Mouse (Mus musculus) heart, embryonic 16.5 days (tissue): ENCODE measurements around the gene Srpk2. TPM values are rescaled to one million over a fixed set of nuclear protein-coding genes. Genes with fewer than 3 reads are reported as not detected.
A peak's percentile ranks its signal among the peaks of the same experiment; 100 is the strongest.

Experiments
- ATAC-seq: fragments of 200-750 bp; cut with Nextera tagmentation; replicated peaks from 2 replicates; pipeline ENCODE4 v1.8.0; 2017; ENCODE audit warnings: moderate number of reproducible peaks; ENCODE audit not compliant: insufficient read depth, low FRiP score; ENCODE audit errors: extremely low read depth
- H3K27ac ChIP-seq: fragments of 300-500 bp; sonication (generic); 2 replicates; pipeline ENCODE4 v1.5.1; 2014; ENCODE audit warnings: mild to moderate bottlenecking, low read length, control low read depth, moderate library complexity
- H3K27me3 ChIP-seq: fragments of 300-500 bp; sonication (generic); 2 replicates; pipeline ENCODE4 v1.6.1; 2014; ENCODE audit warnings: low read length, mixed read lengths; ENCODE audit not compliant: control insufficient read depth, insufficient read depth
- H3K36me3 ChIP-seq: fragments of 300-500 bp; sonication (generic); 2 replicates; pipeline ENCODE4 v1.6.1; 2014; ENCODE audit not compliant: control insufficient read depth, insufficient read depth
- H3K4me1 ChIP-seq: fragments of 300-500 bp; sonication (generic); 2 replicates; pipeline ENCODE4 v1.6.1; 2014; ENCODE audit warnings: low read length, mixed read lengths; ENCODE audit not compliant: control insufficient read depth, insufficient read depth
- H3K4me2 ChIP-seq: fragments of 300-500 bp; sonication (generic); 2 replicates; pipeline ENCODE4 v1.6.1; 2014; ENCODE audit warnings: low read depth, mild to moderate bottlenecking, control low read depth, low read length
- H3K4me3 ChIP-seq: fragments of 300-500 bp; sonication (generic); 2 replicates; pipeline ENCODE4 v1.5.1; 2014; ENCODE audit warnings: mild to moderate bottlenecking, control low read depth, low read length
- H3K9ac ChIP-seq: fragments of 300-500 bp; sonication (generic); 2 replicates; pipeline ENCODE4 v1.6.1; 2014; ENCODE audit warnings: low read length, control low read depth
- H3K9me3 ChIP-seq: fragments of 300-500 bp; sonication (generic); replicated peaks from 2 replicates; pipeline ENCODE4 v1.6.1; 2016; ENCODE audit warnings: low read length; ENCODE audit not compliant: control insufficient read depth
- WGBS: fragments of 180-500 bp; shearing (Covaris S2); extraction: QIAGEN DNeasy Blood & Tissue Kit; methylation state at CpG from one replicate; pipeline ENCODE4 v1.1.7; 2014; 5-methylcytosine and 5-hydroxymethylcytosine counted together
- polyA plus RNA-seq: library from polyadenylated mRNA; unstranded; fragments of >200 nt; fragmentation: Nextera tagmentation; extraction: Ambion mirVana; gene quantifications from 2 replicates; pipeline ENCODE4 v1.2.1, GENCODE M21; 2015

Srpk2 gene
- polyA plus RNA-seq, 1 experiment from 2014 or later = 40.1 TPM

GRCm38 (mm10) chr5:23515038-23515437 is 169.4 kb downstream of the Srpk2 start:
- H3K9me3 ChIP-seq = no peaks in the 10 kb centered on the region
- no peak overlapping the region for H3K27ac ChIP-seq
- H3K4me1 ChIP-seq = peaks cover 23% of the 10 kb centered on the region
- H3K4me2 ChIP-seq = no peak overlapping the region
- peaks cover 26% of the 10 kb centered on the region for H3K36me3 ChIP-seq
- no peak overlapping the region for H3K9ac ChIP-seq
- H3K4me3 ChIP-seq = no peak overlapping the region
- ATAC-seq = no peak
- 89% methylated on average over 10 of the region's 10 CpGs for WGBS
- no peaks in the 10 kb centered on the region for H3K27me3 ChIP-seq

DNA sequence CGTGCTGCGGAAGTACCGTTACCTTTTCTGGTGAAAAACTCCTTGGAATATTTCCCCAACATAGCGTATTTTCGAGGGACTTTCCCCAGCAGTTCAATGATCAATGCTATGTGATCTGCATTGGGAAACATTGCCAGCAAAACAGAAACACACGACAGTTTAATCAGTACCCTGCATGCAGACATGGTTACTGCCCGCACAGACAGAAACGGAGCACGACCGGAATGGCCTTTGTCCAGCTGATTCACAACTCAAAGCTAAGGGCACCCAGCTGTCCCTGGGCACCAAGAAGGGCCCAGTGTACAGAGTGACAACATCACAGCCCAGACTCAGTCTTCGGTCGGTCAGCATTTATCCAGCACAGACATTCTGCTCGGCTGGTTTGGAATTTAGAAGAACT is 170.9 kb downstream of the Srpk2 start:
- Histone ChIP-seq H3K9me3 (no peaks in the 10 kb centered on the region), H3K27me3 (no peaks in the 10 kb centered on the region), H3K4me3 (no peak overlapping the region), H3K27ac (no peak overlapping the region), H3K4me1 (peaks cover 7% of the 10 kb centered on the region), H3K9ac (no peak overlapping the region), H3K4me2 (no peak overlapping the region), H3K36me3 (peaks cover 33% of the 10 kb centered on the region)
- no peak for ATAC-seq
- 90% methylated on average over 13 of the region's 13 CpGs for WGBS

- H3K27ac ChIP-seq = no peak overlapping the region
- H3K9me3 ChIP-seq = no peaks in the 10 kb centered on the region
- no peaks in the 10 kb centered on the region for H3K27me3 ChIP-seq
- no peak overlapping the region for H3K4me2 ChIP-seq
- no peaks in the 10 kb centered on the region; the same call in 1 of the 2 replicates for H3K4me1 ChIP-seq
- H3K9ac ChIP-seq = no peak overlapping the region
- no peak for ATAC-seq
- H3K4me3 ChIP-seq = no peak overlapping the region
- H3K36me3 ChIP-seq = peaks cover 34% of the 10 kb centered on the region
- WGBS = 90% methylated on average over 7 of the region's 7 CpGs
Measured at GRCm38 (mm10) chr5:23512556-23512955, 171.9 kb downstream of the Srpk2 start.

- WGBS = 98% methylated on average over 5 of the region's 5 CpGs
- Histone ChIP-seq H3K4me3 (no peak overlapping the region), H3K4me1 (no peaks in the 10 kb centered on the region), H3K9me3 (no peaks in the 10 kb centered on the region), H3K9ac (no peak overlapping the region), H3K27ac (no peak overlapping the region), H3K27me3 (no peaks in the 10 kb centered on the region), H3K4me2 (no peak overlapping the region), H3K36me3 (peaks cover 35% of the 10 kb centered on the region)
- ATAC-seq = no peak
Measured at GRCm38 (mm10) chr5:23511456-23511855, 173.0 kb downstream of the Srpk2 start.

DNA sequence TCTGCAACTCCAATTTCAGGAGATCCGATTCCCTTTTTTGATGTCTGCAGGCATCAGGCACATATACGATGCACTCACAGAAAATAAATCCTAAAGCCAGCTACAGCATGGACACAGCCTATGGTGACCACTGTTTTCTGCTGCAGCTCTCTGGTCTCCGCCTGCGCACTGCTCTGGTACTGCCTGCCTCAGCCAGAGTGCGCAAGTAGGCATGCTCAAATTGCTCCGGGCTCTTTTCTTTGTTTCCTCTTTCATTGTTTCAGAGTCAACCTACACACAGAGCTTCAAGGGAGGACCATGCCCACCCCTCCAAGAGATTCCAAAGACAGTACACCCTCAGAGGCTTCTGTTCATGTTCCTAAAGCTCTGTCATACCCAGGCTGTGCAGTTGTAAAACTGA is 175.8 kb downstream of the Srpk2 start:
- H3K4me1 ChIP-seq = no peaks in the 10 kb centered on the region
- no peaks in the 10 kb centered on the region for H3K9me3 ChIP-seq
- peaks cover 35% of the 10 kb centered on the region for H3K36me3 ChIP-seq
- no peak overlapping the region for H3K27ac ChIP-seq
- no peaks in the 10 kb centered on the region for H3K27me3 ChIP-seq
- H3K9ac ChIP-seq = no peak overlapping the region
- H3K4me2 ChIP-seq = no peak overlapping the region
- WGBS = 91% methylated on average over 6 of the region's 6 CpGs
- ATAC-seq = no peak
- no peak overlapping the region for H3K4me3 ChIP-seq

DNA sequence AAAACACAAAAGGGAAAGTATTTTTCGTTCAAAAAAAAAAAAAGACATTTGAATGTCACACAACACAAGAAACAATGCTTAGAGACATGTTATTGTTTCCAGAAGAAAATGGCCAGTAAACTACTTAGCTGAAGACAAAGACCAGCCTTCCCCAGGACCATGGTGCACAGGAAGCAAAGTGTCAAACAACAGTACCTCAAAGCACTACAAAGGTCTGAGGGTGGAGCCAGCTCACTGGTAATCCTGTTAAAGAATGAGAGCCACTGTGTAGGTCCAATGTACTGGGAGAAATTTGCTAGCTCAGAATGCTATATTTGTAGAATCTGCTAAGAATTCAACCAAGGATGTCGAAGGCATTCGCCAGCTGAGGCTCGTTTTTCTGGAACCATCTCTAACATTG is 177.2 kb downstream of the Srpk2 start:
- WGBS = 78% methylated on average over 4 of the region's 4 CpGs
- peaks cover 31% of the 10 kb centered on the region for H3K36me3 ChIP-seq
- ATAC-seq = no peak

DNA sequence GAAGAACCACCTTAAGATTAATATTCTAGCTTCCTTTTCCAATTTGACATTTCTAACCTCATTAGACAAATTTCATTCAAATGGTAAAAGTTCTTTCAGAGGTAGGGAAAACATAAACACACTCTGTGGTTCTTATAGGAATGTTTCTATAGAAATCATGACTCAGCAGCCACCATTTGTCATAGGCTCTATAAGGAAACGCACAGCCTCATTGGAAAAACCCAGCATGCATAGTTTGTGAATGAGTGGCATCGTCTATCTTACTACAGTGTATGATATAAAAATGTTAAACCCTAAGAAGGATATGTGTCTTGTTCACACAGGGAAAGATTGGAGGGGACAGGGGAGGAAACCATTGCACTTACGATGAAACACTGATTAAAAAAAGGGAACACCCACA is 178.8 kb downstream of the Srpk2 start:
- peaks cover 4% of the 10 kb centered on the region; the same call in 1 of the 2 replicates for H3K4me1 ChIP-seq
- H3K9ac ChIP-seq = no peak overlapping the region
- no peak overlapping the region for H3K27ac ChIP-seq
- no peak overlapping the region for H3K4me3 ChIP-seq
- no peak overlapping the region for H3K4me2 ChIP-seq
- H3K27me3 ChIP-seq = no peaks in the 10 kb centered on the region
- WGBS = 82% methylated on average over 3 of the region's 3 CpGs
- H3K9me3 ChIP-seq = no peaks in the 10 kb centered on the region
- ATAC-seq = no peak
- peaks cover 40% of the 10 kb centered on the region for H3K36me3 ChIP-seq

More for the DNA sequence above, 177.2 kb downstream of the Srpk2 start:
- H3K4me3 ChIP-seq = no peak overlapping the region
- H3K9me3 ChIP-seq = no peaks in the 10 kb centered on the region
- H3K4me1 ChIP-seq = no peaks in the 10 kb centered on the region
- no peaks in the 10 kb centered on the region for H3K27me3 ChIP-seq
- H3K4me2 ChIP-seq = no peak overlapping the region
- no peak overlapping the region for H3K9ac ChIP-seq
- H3K27ac ChIP-seq = no peak overlapping the region

- Histone ChIP-seq H3K4me3 (no peak overlapping the region), H3K4me1 (peaks cover 4% of the 10 kb centered on the region; the same call in 1 of the 2 replicates), H3K27ac (no peak overlapping the region), H3K9me3 (no peaks in the 10 kb centered on the region), H3K4me2 (no peak overlapping the region), H3K27me3 (no peaks in the 10 kb centered on the region), H3K36me3 (peaks cover 54% of the 10 kb centered on the region), H3K9ac (no peak overlapping the region)
- 79% methylated on average over 13 of the region's 13 CpGs for WGBS
- 0 out of 2 replicates have a peak, but pooled peaks have one; percentile 18 for ATAC-seq
Measured at GRCm38 (mm10) chr5:23502317-23502937, 182.0 kb downstream of the Srpk2 start.

DNA sequence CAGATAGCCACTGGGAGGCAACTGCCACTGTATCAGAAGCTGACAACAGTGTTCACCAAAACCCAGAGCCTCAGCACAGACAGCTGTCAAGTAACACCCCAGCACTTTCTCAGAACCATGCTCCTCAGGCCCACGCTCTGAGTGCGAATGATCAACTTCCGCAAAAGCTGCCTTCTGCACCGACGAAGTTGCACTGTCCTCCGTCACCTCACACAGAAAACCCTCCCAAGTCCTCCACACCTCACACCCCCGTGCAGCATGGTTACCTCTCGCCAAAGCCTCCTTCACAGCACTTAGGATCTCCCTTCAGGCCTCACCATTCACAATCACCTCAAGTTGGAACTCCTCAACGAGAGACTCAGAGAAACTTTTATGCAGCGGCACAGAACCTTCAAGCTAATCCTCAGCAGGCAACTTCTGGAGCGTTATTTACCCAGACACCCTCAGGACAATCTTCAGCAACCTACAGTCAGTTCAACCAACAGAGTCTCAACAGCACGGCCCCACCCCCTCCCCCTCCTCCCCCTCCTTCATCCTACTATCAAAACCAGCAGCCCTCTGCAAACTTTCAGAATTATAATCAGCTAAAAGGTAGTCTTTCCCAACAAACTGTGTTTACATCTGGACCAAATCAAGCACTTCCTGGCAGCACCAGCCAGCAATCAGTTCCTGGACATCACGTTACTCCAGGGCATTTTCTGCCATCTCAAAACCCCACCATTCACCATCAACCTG is 182.7 kb downstream of the Srpk2 start:
- Histone ChIP-seq H3K4me2 (no peak overlapping the region), H3K9ac (no peak overlapping the region), H3K9me3 (no peaks in the 10 kb centered on the region), H3K27ac (peak overlapping the region; percentile 27; the same call in 1 of the 2 replicates), H3K4me3 (no peak overlapping the region), H3K27me3 (no peaks in the 10 kb centered on the region), H3K4me1 (peaks cover 4% of the 10 kb centered on the region; the same call in 1 of the 2 replicates), H3K36me3 (peaks cover 58% of the 10 kb centered on the region)
- ATAC-seq = 0 out of 2 replicates have a peak, but pooled peaks have one; percentile 10
- 66% methylated on average over 13 of the region's 13 CpGs for WGBS
